Mouse (Mus musculus) heart, embryonic 16.5 days (tissue): ENCODE data around the gene Wnk4. TPM values are rescaled to one million over a fixed set of nuclear protein-coding genes. Genes with fewer than 3 reads are reported as not detected.

Source experiments
- ATAC-seq: fragments of 200-750 bp; cut with Nextera tagmentation; replicated peaks from 2 replicates; pipeline ENCODE4 v1.8.0; 2017; ENCODE audit warnings: moderate number of reproducible peaks; ENCODE audit not compliant: insufficient read depth, low FRiP score; ENCODE audit errors: extremely low read depth
- H3K27ac ChIP-seq: fragments of 300-500 bp; sonication (generic); 2 replicates; pipeline ENCODE4 v1.5.1; 2014; ENCODE audit warnings: mild to moderate bottlenecking, low read length, control low read depth, moderate library complexity
- H3K27me3 ChIP-seq: fragments of 300-500 bp; sonication (generic); 2 replicates; pipeline ENCODE4 v1.6.1; 2014; ENCODE audit warnings: low read length, mixed read lengths; ENCODE audit not compliant: control insufficient read depth, insufficient read depth
- H3K36me3 ChIP-seq: fragments of 300-500 bp; sonication (generic); 2 replicates; pipeline ENCODE4 v1.6.1; 2014; ENCODE audit not compliant: control insufficient read depth, insufficient read depth
- H3K4me1 ChIP-seq: fragments of 300-500 bp; sonication (generic); 2 replicates; pipeline ENCODE4 v1.6.1; 2014; ENCODE audit warnings: low read length, mixed read lengths; ENCODE audit not compliant: control insufficient read depth, insufficient read depth
- H3K4me2 ChIP-seq: fragments of 300-500 bp; sonication (generic); 2 replicates; pipeline ENCODE4 v1.6.1; 2014; ENCODE audit warnings: low read depth, mild to moderate bottlenecking, control low read depth, low read length
- H3K4me3 ChIP-seq: fragments of 300-500 bp; sonication (generic); 2 replicates; pipeline ENCODE4 v1.5.1; 2014; ENCODE audit warnings: mild to moderate bottlenecking, control low read depth, low read length
- H3K9ac ChIP-seq: fragments of 300-500 bp; sonication (generic); 2 replicates; pipeline ENCODE4 v1.6.1; 2014; ENCODE audit warnings: low read length, control low read depth
- H3K9me3 ChIP-seq: fragments of 300-500 bp; sonication (generic); replicated peaks from 2 replicates; pipeline ENCODE4 v1.6.1; 2016; ENCODE audit warnings: low read length; ENCODE audit not compliant: control insufficient read depth
- WGBS: fragments of 180-500 bp; shearing (Covaris S2); extraction: QIAGEN DNeasy Blood & Tissue Kit; methylation state at CpG from one replicate; pipeline ENCODE4 v1.1.7; 2014; 5-methylcytosine and 5-hydroxymethylcytosine counted together
- polyA plus RNA-seq: library from polyadenylated mRNA; unstranded; fragments of >200 nt; fragmentation: Nextera tagmentation; extraction: Ambion mirVana; gene quantifications from 2 replicates; pipeline ENCODE4 v1.2.1, GENCODE M21; 2015

The Wnk4 gene
- polyA plus RNA-seq, 1 experiment from 2014 or later = 7.3 TPM

DNA sequence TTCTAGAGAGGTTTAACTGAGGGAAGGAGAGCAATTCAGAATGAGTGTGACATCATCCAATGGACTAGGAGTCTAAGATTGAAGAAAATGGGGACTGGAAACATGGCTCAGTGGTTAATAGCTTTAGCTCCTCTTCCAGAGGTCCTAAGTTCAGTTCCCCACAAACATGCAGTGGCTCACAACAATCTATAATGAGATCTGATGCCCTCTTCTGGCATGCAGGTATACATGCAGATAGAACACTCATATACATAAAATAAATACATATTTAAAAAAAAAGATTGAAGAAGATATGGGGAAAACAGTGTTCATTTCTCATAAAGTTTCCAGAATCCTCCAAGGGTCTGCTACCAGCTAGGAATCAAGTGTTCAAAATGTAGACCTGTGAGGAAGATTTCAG lies 24.9 kb upstream of the Wnk4 start:
- Histone ChIP-seq H3K9me3 (no peaks in the 10 kb centered on the region), H3K36me3 (no peaks in the 10 kb centered on the region), H3K27ac (no peak overlapping the region), H3K9ac (no peak overlapping the region), H3K4me2 (no peak overlapping the region), H3K4me1 (peaks cover 12% of the 10 kb centered on the region), H3K4me3 (no peak overlapping the region), H3K27me3 (no peaks in the 10 kb centered on the region)
- ATAC-seq = no peak

DNA sequence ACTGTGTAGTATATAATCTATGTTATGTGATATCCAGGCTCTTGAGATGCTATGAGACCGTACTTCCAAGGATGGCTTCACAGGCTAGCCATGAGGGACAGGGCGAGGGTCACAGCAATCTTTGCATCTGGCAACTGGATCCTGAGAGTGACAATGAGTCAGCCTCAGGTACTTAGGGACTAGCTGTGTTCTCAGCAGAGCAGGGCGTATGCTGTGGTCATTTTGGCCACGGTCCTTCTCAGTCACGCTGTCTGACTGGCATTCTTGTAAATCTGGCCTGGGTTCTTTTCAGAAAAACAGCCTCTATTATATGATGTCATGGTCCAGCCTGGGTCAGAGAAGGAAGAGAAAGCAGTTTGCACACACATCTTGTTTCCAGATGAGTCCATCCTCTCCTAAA lies 23.6 kb upstream of the Wnk4 start:
- 82% methylated on average over 5 of the region's 5 CpGs for WGBS
- H3K4me3 ChIP-seq = no peak overlapping the region
- no peak for ATAC-seq

DNA sequence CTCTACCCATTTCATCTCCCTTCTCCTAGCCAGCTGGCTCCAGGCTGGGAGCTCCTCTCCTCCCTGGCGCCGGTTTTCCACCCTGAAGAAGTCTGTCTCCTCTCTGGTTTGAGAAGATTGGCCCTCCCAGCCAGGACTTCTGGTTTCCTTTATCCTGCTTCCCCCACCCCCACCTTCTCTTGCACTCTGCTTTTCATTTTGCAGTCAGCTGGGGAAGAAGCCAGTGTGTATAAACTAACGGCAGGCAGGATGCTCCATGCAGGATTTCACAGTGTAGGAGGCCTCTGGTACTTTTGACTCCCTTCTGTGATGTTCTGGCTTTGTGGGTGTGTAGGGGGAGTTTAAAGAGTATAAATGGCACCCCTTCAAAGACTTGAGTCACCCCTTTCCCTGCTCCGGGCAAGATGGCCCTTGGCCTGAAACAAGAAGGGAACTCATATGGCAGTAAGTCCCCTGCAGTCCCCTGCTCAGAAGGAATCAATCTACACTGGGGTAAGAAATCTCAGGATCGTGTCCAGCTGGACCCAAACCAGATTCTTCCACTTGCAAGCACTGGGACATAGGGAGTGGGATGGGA lies 22.2 kb upstream of the Wnk4 start:
- H3K9me3 ChIP-seq = no peaks in the 10 kb centered on the region
- no peaks in the 10 kb centered on the region for H3K27me3 ChIP-seq
- H3K36me3 ChIP-seq = no peaks in the 10 kb centered on the region
- peak overlapping the region; percentile 46 for H3K27ac ChIP-seq
- no peak overlapping the region for H3K4me2 ChIP-seq
- WGBS = 37% methylated on average over 5 of the region's 5 CpGs
- ATAC-seq = peak; percentile 67
- H3K4me3 ChIP-seq = no peak overlapping the region
- no peak overlapping the region for H3K9ac ChIP-seq
- no peaks in the 10 kb centered on the region for H3K4me1 ChIP-seq

More for the DNA sequence above, 23.6 kb upstream of the Wnk4 start:
- Histone ChIP-seq H3K4me2 (no peak overlapping the region), H3K27ac (0 out of 2 replicates have a peak overlapping the region, but pooled peaks have one; percentile 12), H3K4me1 (peaks cover 2% of the 10 kb centered on the region; the same call in 1 of the 2 replicates), H3K36me3 (no peaks in the 10 kb centered on the region), H3K27me3 (no peaks in the 10 kb centered on the region), H3K9me3 (no peaks in the 10 kb centered on the region), H3K9ac (no peak overlapping the region)

DNA sequence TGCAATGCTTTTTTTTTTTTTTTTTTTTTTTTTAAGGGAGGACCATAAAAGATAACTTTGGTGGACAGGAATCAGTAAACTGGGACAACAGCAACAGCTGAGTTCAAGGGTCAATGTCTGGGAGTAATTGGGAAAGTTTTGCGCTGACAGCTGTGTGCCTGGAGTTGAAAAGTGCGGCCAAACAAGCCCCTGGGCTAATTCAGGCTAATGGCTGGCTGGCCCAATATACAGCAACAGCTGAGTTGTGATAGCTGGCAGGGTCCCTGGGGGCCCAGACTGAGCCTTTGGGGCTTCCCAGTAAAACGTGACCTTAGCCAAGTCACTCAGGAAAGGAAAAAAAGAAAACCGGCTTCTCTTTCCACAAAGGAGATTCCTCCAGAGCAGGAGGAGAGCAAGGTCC lies 15.3 kb upstream of the Wnk4 start:
- Histone ChIP-seq H3K9ac (no peak overlapping the region; the same call in 1 of the 2 replicates), H3K27ac (peak overlapping the region; percentile 79), H3K9me3 (no peaks in the 10 kb centered on the region), H3K4me2 (peak overlapping the region; percentile 90), H3K36me3 (no peaks in the 10 kb centered on the region), H3K4me1 (0 out of 2 replicates have a peak, but pooled peaks cover 3% of the 10 kb centered on the region), H3K4me3 (peak overlapping the region; percentile 68; the same call in 1 of the 2 replicates), H3K27me3 (peaks cover 30% of the 10 kb centered on the region)
- no peak for ATAC-seq
- 45% methylated on average over 4 of the region's 4 CpGs for WGBS

DNA sequence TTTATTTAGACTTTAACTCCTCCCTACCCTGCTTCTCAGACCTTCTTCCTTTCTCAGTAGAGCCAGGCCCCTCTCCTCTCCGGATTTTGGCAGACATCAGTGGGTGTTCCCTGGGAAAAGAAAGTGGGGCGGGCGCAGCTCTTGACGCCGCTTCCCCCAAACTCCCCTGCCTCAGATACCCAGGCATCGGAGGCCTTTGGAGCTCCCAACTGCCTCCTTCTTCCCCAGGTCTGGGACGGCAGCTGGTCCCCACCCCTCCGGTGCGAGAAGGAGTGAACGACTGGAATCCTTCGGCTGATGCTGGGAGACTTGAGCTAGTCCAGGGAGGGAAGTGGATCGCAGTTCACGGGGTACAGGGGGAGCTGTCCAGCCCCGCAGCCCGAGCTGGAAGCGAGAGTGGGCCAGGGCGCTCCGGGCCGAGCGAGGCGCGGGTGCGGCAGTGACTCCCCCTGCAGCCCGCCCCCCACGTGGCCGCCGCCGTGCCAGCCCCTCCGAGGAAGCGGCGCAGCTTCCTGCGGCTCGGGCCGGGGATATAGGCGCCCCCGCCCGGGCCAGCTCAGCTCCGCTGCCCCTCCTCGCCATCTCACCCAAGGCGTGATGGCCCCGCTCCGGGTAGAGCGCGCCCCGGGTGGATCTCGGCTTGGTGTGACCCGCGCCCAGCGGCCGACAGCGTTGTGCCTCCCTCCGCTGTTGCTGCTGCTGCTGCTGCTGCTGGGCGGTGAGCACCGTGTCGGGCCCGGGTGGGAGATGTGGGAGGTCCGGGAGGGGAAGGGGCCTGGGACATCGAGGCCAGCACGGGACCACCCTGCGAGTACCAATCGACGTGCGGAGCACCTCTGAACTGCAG lies 14.3 kb upstream of the Wnk4 start, which contains the start of gene Ramp2:
Gene Ramp2 (plus strand): TSS at position 174 of the 847 bp plus-strand sequence.
- Histone ChIP-seq H3K4me1 (0 out of 2 replicates have a peak, but pooled peaks cover 3% of the 10 kb centered on the region), H3K36me3 (no peaks in the 10 kb centered on the region), H3K27ac (peak within 1 kb of the TSS; percentile 79), H3K4me2 (peak within 1 kb of the TSS; percentile 90), H3K4me3 (peak within 1 kb of the TSS; percentile 68), H3K9me3 (no peaks in the 10 kb centered on the region), H3K9ac (peak within 1 kb of the TSS; percentile 84), H3K27me3 (peaks cover 30% of the 10 kb centered on the region)
- peak; percentile 71 for ATAC-seq
- 2% methylated on average over 60 of the region's 63 CpGs for WGBS

GRCm38 (mm10) chr11:101246702-101247012 lies 13.7 kb upstream of the Wnk4 start:
- Histone ChIP-seq H3K27me3 (peaks cover 30% of the 10 kb centered on the region), H3K4me1 (0 out of 2 replicates have a peak, but pooled peaks cover 3% of the 10 kb centered on the region)
- 8% methylated on average over 7 of the region's 7 CpGs for WGBS

DNA sequence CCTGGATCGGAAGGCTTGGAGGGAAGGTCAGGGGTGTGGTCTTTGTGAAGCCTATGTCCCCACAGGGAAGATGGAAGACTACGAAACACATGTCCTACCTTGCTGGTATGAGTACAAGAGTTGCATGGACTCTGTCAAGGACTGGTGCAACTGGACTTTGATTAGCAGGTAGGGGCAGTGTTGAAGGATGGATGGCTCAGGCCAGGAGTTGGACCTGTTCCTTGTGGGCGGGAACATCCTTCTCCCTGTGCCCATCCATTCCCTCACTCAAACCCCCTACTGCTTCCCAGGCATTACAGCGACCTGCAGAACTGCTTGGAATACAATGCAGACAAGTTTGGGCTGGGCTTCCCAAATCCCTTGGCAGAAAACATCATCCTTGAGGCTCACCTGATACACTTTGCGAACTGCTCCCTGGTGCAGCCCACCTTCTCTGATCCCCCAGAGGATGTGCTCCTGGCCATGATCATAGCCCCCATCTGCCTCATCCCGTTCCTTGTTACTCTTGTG lies 12.8 kb upstream of the Wnk4 start:
- H3K4me2 ChIP-seq = peak overlapping the region; percentile 90
- peaks cover 30% of the 10 kb centered on the region for H3K27me3 ChIP-seq
- peak overlapping the region; percentile 84 for H3K9ac ChIP-seq
- H3K4me3 ChIP-seq = peak overlapping the region; percentile 68
- H3K36me3 ChIP-seq = no peaks in the 10 kb centered on the region
- H3K9me3 ChIP-seq = no peaks in the 10 kb centered on the region
- no peak for ATAC-seq
- WGBS = 69% methylated on average over 6 of the region's 6 CpGs
- H3K4me1 ChIP-seq = peaks cover 5% of the 10 kb centered on the region
- peak overlapping the region; percentile 79 for H3K27ac ChIP-seq

More at GRCm38 (mm10) chr11:101246702-101247012, 13.7 kb upstream of the Wnk4 start:
- H3K4me3 ChIP-seq = peak overlapping the region; percentile 68
- ATAC-seq = peak; percentile 11; the same call in 1 of the 2 replicates
- peak overlapping the region; percentile 90 for H3K4me2 ChIP-seq
- H3K9me3 ChIP-seq = no peaks in the 10 kb centered on the region
- peak overlapping the region; percentile 79 for H3K27ac ChIP-seq
- H3K9ac ChIP-seq = peak overlapping the region; percentile 84
- H3K36me3 ChIP-seq = no peaks in the 10 kb centered on the region

DNA sequence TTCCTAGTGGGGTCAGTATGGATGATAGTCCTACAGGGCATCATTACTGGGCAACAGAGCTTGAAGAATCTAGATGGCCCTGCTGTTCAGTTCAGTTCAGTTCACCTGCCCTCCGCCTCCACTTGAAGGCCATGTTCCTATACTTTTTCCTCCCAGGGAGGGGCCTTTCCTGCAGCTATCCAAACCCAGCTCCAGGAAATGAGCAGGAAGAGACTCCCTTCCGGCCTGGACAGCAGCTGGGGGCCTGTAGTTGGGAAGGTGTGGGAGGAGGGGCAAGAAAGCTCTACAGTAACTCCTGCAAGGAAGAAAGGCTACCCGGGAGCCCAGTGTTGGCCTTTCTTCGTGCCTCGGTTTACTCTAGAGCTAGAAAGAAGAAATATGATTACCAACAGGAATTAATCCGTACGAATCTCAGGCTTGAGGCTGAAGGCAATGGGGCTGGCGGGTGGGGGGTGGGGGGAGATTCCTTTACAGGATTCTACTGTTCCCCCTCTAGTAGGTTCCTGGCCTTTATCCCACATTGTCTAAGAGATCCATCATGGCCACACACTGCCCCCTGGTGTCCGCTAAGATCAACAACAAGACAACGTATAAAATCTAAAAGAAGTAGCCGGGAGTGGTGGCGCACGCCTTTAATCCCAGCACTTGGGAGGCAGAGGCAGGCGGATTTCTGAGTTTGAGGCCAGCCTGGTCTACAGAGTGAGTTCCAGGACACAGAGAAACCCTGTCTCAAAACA lies 11.9 kb upstream of the Wnk4 start:
- Histone ChIP-seq H3K36me3 (no peaks in the 10 kb centered on the region), H3K27me3 (peaks cover 30% of the 10 kb centered on the region), H3K4me1 (peaks cover 10% of the 10 kb centered on the region), H3K9me3 (no peaks in the 10 kb centered on the region), H3K4me2 (peak overlapping the region; percentile 90), H3K4me3 (peak overlapping the region; percentile 68), H3K27ac (peak overlapping the region; percentile 79), H3K9ac (no peak overlapping the region)
- ATAC-seq = peak; percentile 35; the same call in 1 of the 2 replicates
- 22% methylated on average over 14 of the region's 14 CpGs for WGBS
